Mouse (Mus musculus) heart, adult 2 months (tissue): ENCODE data around the gene Efcab2. TPM values are rescaled to one million over a fixed set of nuclear protein-coding genes. Genes with fewer than 3 reads are reported as not detected.
A peak's percentile ranks its signal among the peaks of the same experiment; 100 is the strongest.

Experiments used
- DNase-seq, 2 experiments: peaks; one replicate each; pipeline ENCODE4 v3.0.0; 2021
- H3K27ac ChIP-seq: fragments of 200-600 bp; 2 replicates; pipeline ENCODE4 v1.8.1; 2022
- H3K27me3 ChIP-seq: fragments of 200-500 bp; 2 replicates; pipeline ENCODE4 v1.6.1; 2012; ENCODE audit warnings: mild to moderate bottlenecking, low read length, inconsistent platforms, mixed read lengths; ENCODE audit not compliant: control insufficient read depth, insufficient read depth
- H3K36me3 ChIP-seq: fragments of 200-500 bp; 2 replicates; pipeline ENCODE4 v1.6.1; 2012; ENCODE audit warnings: low read length, inconsistent platforms; ENCODE audit not compliant: control insufficient read depth, insufficient read depth
- H3K4me1 ChIP-seq: fragments of 200-500 bp; 2 replicates; pipeline ENCODE4 v1.6.1; 2011; ENCODE audit warnings: low read length; ENCODE audit not compliant: control insufficient read depth, insufficient read depth
- H3K4me3 ChIP-seq: fragments of 200-600 bp; 2 replicates; pipeline ENCODE4 v1.8.1; 2022
- H3K79me2 ChIP-seq: fragments of 200-500 bp; replicated peaks from 2 replicates; pipeline ENCODE4 v1.6.1; 2012; ENCODE audit warnings: mild to moderate bottlenecking, inconsistent platforms, low read length, moderate library complexity, mixed read lengths; ENCODE audit not compliant: control insufficient read depth, insufficient read depth
- H3K9ac ChIP-seq: fragments of 200-500 bp; 2 replicates; pipeline ENCODE4 v1.6.1; 2012; ENCODE audit warnings: low read depth, mild to moderate bottlenecking, control low read depth, inconsistent platforms, low read length, mixed read lengths
- CTCF ChIP-seq: fragments of 200-600 bp; IDR thresholded peaks from 2 replicates; pipeline ENCODE4 v1.8.1; 2022; ENCODE audit warnings: antibody characterized with exemption, mild to moderate bottlenecking, moderate library complexity
- EP300 ChIP-seq: fragments of 200-500 bp; IDR thresholded peaks from 2 replicates; pipeline ENCODE4 v1.6.1; 2011; ENCODE audit warnings: low read depth, low read length, control low read depth; ENCODE audit not compliant: insufficient read depth
- POLR2A ChIP-seq: fragments of 200-500 bp; IDR thresholded peaks from 2 replicates; pipeline ENCODE4 v1.6.1; 2011; ENCODE audit warnings: mild to moderate bottlenecking, low read depth, low read length, control low read depth; ENCODE audit not compliant: insufficient read depth
- WGBS: fragments of 180-500 bp; shearing (Covaris S2); methylation state at CpG from one replicate; pipeline ENCODE4 v1.1.7; 2018; 5-methylcytosine and 5-hydroxymethylcytosine counted together
- intact Hi-C: fragments of 180-260 bp; cut with DNase I; formaldehyde crosslinking; loops from one replicate; pipeline ENCODE4 v1.15.1; 2025
- polyA plus RNA-seq: library from polyadenylated mRNA; depleted of rRNA; stranded (reverse); fragments of >200 nt; gene quantifications from 2 replicates; pipeline ENCODE4 v1.2.3, GENCODE M21; 2012
- total RNA-seq, 2 experiments: library from RNA; stranded (reverse); gene quantifications; 2 replicates each; pipeline ENCODE4 v1.2.3; 2021

The Efcab2 gene
- total and polyA plus RNA-seq, 3 experiments: 11.4 to 112 (median 94.1) TPM

GRCm38 (mm10) chr1:178431619-178432444, 25.9 kb downstream of the Efcab2 start:
- Histone ChIP-seq H3K79me2 (no peaks in the 10 kb centered on the region), H3K9ac (no peak overlapping the region), H3K36me3 (no peaks in the 10 kb centered on the region), H3K27ac (no peak overlapping the region), H3K27me3 (no peaks in the 10 kb centered on the region), H3K4me1 (no peaks in the 10 kb centered on the region), H3K4me3 (no peak overlapping the region)
- TF ChIP-seq CTCF: no peak
- TF ChIP-seq EP300: no peak
- intact Hi-C loops: no loop called here
- no peak for DNase-seq
- WGBS: 84% methylated on average over 4 of the region's 4 CpGs

- 77% methylated on average over 1 of the region's 1 CpGs for WGBS
- intact Hi-C loops: no loop called here
- H3K79me2 ChIP-seq: no peaks in the 10 kb centered on the region
- TF ChIP-seq EP300: no peak
- TF ChIP-seq CTCF: no peak
- TF ChIP-seq POLR2A: no peak
- DNase-seq: no peak
- H3K27me3 ChIP-seq: no peaks in the 10 kb centered on the region
- H3K9ac ChIP-seq: no peak overlapping the region
- H3K4me3 ChIP-seq: no peak overlapping the region
- no peaks in the 10 kb centered on the region for H3K36me3 ChIP-seq
- no peak overlapping the region for H3K27ac ChIP-seq
- H3K4me1 ChIP-seq: no peaks in the 10 kb centered on the region
Measured at GRCm38 (mm10) chr1:178433619-178434018, 27.7 kb downstream of the Efcab2 start.

DNA sequence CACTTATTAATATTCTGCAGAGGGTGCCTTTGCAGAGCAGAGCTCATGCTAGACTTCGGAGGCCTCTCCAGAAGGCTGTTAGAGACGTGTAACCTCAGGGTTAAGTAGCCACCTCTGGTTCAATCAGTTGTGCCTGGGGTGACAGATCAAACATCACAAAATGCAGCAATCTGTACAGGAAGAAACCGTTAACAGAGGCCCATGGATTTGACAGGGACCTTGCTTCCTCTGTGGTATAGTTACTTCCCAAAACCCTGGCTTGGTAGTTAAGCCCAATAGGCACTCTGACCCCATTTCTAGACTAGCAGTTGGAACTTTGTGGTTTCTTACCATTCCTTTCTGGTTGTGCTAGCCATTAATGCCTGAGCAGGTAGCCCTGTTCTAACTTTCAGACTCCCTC, 38.5 kb downstream of the Efcab2 start:
- Histone ChIP-seq H3K36me3 (no peaks in the 10 kb centered on the region), H3K9ac (no peak overlapping the region), H3K79me2 (no peaks in the 10 kb centered on the region), H3K27ac (no peak overlapping the region), H3K27me3 (no peaks in the 10 kb centered on the region), H3K4me1 (peaks cover 1% of the 10 kb centered on the region), H3K4me3 (no peak overlapping the region)
- TF ChIP-seq POLR2A: no peak
- TF ChIP-seq CTCF: no peak
- 80% methylated on average over 3 of the region's 3 CpGs for WGBS
- DNase-seq: no peak
- intact Hi-C loops: no loop called here

DNA sequence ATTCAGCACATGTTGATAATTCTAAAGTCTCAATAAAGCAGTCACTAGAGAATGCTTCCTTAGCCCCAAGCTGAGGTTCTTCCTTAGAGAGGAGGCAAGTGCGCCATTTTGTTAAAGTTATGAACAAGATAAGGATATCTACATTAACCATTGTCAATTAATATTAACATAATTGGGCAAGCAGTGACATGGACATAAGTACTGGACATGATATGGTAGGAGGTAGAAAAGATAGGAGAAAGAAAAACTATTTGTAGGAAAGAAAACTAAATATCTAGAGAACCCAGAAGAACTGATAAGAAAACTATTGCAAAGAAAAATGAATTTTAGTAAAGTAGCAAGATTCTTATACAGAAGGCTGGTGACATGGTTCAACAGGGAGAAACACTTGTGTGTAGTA, 41.2 kb downstream of the Efcab2 start:
- WGBS: 93% methylated on average over 1 of the region's 1 CpGs
- Histone ChIP-seq H3K4me1 (peaks cover 1% of the 10 kb centered on the region), H3K27me3 (no peaks in the 10 kb centered on the region), H3K9ac (no peak overlapping the region), H3K36me3 (no peaks in the 10 kb centered on the region), H3K27ac (no peak overlapping the region), H3K79me2 (0 out of 2 replicates have a peak, but pooled peaks cover 1% of the 10 kb centered on the region), H3K4me3 (no peak overlapping the region)
- TF ChIP-seq POLR2A (no peak), EP300 (no peak), CTCF (no peak)
- intact Hi-C loops: loop anchor here (5.0 kb wide), 1 partner anchor 300 kb away; no protein-coding TSS in a partner anchor
- no peak for DNase-seq

GRCm38 (mm10) chr1:178448271-178448744, 42.4 kb downstream of the Efcab2 start:
- Histone ChIP-seq H3K79me2 (0 out of 2 replicates have a peak, but pooled peaks cover 1% of the 10 kb centered on the region), H3K27me3 (no peaks in the 10 kb centered on the region), H3K4me3 (peak overlapping the region; percentile 37; the same call in 1 of the 2 replicates), H3K9ac (peak overlapping the region; percentile 36; the same call in 1 of the 2 replicates), H3K36me3 (no peaks in the 10 kb centered on the region), H3K27ac (peak overlapping the region; percentile 97), H3K4me1 (peaks cover 1% of the 10 kb centered on the region)
- TF ChIP-seq EP300 (no peak), POLR2A (peak; percentile 71)
- peak; percentile 45 to 46 for DNase-seq
- 41% methylated on average over 6 of the region's 6 CpGs for WGBS
- intact Hi-C loops: loop anchor here (5.0 kb wide), 1 partner anchor 301 kb away; no protein-coding TSS in a partner anchor

GRCm38 (mm10) chr1:178449172-178449571, 43.3 kb downstream of the Efcab2 start:
- peaks cover 1% of the 10 kb centered on the region for H3K4me1 ChIP-seq
- WGBS: 17% methylated on average over 3 of the region's 3 CpGs
- intact Hi-C loops: loop anchor here (1.0 to 5.0 kb wide), 4 partner anchors 43 to 302 kb away; partner anchors contain the start of gene Efcab2
- H3K27me3 ChIP-seq: no peaks in the 10 kb centered on the region
- no peaks in the 10 kb centered on the region for H3K36me3 ChIP-seq
- TF ChIP-seq EP300 (peak; percentile 97), POLR2A (no peak), CTCF (peak; percentile 85)
- H3K4me3 ChIP-seq: peak overlapping the region; percentile 1; the same call in 1 of the 2 replicates
- H3K9ac ChIP-seq: no peak overlapping the region
- H3K79me2 ChIP-seq: 0 out of 2 replicates have a peak, but pooled peaks cover 1% of the 10 kb centered on the region
- peak; percentile 78 to 85 for DNase-seq
- peak overlapping the region; percentile 97 for H3K27ac ChIP-seq
